Mouse (Mus musculus) kidney, adult 2 months (tissue): ENCODE data around the gene Epm2aip1.

Source experiments
- CTCF ChIP-seq: fragments of 200-500 bp; conservative IDR thresholded peaks from 2 replicates; pipeline ENCODE4 v1.5.1; 2011; ENCODE audit warnings: low read depth, mild to moderate bottlenecking, control low read depth, low read length, moderate library complexity, mixed read lengths; ENCODE audit not compliant: insufficient read depth, insufficient read length
- POLR2A ChIP-seq: fragments of 200-500 bp; IDR thresholded peaks from one replicate; pipeline ENCODE4 v1.6.1; 2011; ENCODE audit warnings: low read depth, low read length, control low read depth

DNA sequence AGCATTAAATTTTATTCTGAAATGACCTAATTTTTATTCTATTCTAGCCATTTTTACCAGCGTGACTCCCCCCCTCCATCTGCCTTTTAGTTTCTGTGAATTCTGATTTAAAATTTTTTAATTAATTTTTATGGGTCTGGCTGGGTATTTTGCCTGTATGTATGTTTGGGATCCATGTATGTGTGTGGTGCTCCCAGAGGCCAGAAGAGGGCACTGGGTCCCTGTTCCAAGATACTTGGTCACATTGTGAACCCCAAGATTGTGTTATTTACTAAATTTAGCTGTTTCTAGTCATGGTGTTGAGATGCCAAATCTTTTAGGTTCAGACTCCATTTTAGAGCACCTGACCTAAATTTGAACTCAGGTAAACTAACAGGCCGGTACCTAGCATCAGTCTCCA, 14.7 kb downstream of the Epm2aip1 start:
- TF ChIP-seq POLR2A (no peak), CTCF (no peak)
